Mouse (Mus musculus) layer of hippocampus, postnatal 36 days (tissue): ENCODE data around the gene Adgrg7. TPM values are rescaled to one million over a fixed set of nuclear protein-coding genes. Genes with fewer than 3 reads are reported as not detected.

ENCODE experiments used
- DNase-seq, 2 experiments: peaks; one replicate each; pipeline ENCODE4 v3.0.0; 2022
- total RNA-seq, 2 experiments: library from RNA; stranded (reverse); gene quantifications; 2 replicates each; pipeline ENCODE4 v1.2.3; 2021

Gene Adgrg7
- not detected for total RNA-seq

DNA sequence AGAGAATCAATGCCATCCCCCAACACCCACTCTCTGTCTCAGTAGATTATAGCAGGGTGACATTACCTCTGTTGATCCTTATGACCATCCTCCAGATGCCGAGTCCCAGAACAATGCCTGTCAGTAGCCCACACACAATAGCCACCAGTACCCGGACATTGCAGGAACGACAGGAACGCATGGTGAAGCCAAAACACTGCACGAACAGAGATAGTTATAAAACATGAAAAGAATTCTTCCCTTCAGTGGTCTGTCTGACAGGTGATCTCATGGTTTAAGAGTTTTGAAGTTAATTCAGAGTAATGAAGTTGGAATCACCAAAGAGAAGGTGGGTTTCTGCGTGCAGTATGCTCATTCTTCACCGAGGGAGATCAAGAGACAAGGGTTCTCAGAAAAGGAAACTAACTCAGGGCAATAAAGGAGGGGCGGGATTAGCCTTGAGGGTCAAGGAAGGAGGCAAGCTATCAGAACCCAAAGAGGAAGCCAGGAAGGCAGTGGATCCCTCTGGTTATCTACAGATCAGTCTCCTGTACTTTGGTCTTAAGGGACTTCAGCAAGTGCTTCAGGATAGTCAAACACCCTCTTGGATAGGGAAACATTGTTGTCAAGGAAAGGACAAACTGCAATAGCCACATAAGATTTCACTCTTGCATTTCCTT, at the start of gene Adgrg7:
Gene Adgrg7, minus strand, starts transcription at position 375 of the 659 bp plus-strand sequence.
- no peak for DNase-seq

DNA sequence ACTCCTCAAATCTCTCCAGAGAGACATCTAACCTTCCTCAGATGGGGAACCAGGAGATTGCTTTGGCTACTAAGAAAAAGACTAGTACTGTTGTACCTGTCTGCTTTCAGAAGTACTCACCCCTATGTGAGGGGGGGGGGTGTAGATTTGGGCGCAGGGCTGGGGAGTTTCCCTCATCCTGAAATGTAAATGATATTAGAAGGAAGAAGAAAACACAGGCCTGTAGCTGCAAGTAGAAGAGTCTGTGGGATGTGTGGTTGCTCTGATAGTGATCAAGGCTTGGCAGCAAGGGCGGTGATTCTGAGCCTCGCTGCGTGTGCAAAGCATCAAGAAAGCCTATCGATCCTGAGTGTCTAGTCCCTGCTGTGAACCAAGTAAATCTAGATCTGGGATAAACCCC, 47.3 kb upstream of the Adgrg7 start:
- no peak for DNase-seq

- no peak for DNase-seq
Measured at GRCm38 (mm10) chr16:56833312-56833711, 37.7 kb upstream of the Adgrg7 start.

- DNase-seq: no peak
Measured at GRCm38 (mm10) chr16:56831986-56832385, 36.3 kb upstream of the Adgrg7 start.

GRCm38 (mm10) chr16:56801370-56802109, 5.9 kb upstream of the Adgrg7 start:
- DNase-seq: no peak

DNA sequence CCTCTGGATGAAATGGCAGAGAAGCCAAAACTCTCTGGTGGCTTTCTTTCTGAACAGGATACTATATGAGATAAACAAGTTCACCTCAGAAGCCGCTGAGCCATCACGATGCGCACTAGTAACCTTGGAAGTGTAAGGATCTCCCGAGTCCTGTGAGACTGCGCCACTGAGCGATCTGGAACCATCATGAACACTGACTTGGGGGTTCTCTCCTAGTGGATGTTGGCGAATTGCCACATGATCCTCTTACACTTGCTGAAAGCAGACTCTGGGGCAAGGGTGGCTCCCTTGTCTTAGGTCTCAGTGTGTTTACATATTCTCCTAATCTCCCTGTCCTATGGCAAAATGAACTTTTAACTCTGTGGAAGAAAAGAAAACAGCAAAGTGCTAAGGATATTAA, 5.3 kb upstream of the Adgrg7 start:
- DNase-seq: no peak

GRCm38 (mm10) chr16:56800469-56800868, 4.8 kb upstream of the Adgrg7 start:
- no peak for DNase-seq

GRCm38 (mm10) chr16:56799541-56800029, 3.9 kb upstream of the Adgrg7 start:
- DNase-seq: no peak

DNA sequence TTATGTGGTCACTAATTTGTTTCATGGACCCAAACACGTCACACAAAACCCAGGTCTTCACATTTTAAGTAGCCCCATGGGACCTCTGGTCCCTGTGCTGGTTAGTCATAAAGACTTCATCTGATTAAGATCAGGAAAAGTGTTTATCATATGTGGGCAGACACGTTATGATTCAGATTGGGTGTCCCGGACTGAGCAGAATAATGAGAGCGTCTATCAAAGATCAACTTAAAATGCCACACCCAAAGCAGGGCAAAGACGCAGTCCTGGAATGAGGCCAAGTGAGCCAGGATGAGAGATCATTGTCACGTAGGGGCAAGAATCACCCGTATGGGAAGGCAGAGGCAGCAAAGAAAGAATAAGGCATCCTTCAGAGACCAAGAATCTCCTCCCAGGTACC, 3.2 kb upstream of the Adgrg7 start:
- no peak for DNase-seq

GRCm38 (mm10) chr16:56794383-56795144, 1.1 kb downstream of the Adgrg7 start:
- DNase-seq: no peak

DNA sequence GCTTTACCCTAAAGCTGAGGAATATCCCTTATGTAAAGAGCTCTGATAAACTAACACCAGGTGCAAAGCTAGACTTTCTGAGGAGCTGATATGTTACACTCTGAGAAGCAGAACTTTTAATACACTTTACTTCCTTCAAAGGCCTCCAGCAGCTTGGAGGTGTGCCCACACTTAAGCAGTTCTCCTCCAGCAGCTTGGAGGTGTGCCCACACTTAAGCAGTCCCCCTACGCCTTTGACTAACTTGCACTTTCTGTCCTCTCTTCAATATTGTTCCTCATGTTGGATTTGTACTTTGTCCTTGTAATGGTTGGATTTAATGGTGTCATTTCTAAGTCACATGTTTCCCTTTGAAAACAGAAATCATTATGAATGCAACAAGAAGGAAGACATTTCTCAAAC, 1.9 kb downstream of the Adgrg7 start:
- no peak for DNase-seq

DNA sequence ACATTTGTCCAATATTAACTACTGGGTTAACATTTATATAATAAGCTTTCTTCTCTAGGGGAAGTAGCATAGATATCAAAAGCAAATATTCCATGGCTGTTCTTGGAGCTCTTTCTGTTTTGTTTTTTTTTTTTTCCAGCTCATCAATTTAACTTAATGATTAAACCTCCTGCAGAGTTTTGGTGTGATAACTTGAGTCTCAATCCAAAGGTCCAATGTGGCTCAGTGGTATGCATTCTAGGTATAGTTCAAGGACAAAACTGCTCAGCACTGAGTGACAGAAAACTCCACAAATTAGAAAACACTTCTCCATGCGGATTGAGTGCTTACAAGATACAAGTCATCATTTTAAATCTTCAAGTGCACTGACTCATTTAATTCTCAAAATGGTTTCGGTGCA, 9.7 kb downstream of the Adgrg7 start:
- DNase-seq: no peak

DNA sequence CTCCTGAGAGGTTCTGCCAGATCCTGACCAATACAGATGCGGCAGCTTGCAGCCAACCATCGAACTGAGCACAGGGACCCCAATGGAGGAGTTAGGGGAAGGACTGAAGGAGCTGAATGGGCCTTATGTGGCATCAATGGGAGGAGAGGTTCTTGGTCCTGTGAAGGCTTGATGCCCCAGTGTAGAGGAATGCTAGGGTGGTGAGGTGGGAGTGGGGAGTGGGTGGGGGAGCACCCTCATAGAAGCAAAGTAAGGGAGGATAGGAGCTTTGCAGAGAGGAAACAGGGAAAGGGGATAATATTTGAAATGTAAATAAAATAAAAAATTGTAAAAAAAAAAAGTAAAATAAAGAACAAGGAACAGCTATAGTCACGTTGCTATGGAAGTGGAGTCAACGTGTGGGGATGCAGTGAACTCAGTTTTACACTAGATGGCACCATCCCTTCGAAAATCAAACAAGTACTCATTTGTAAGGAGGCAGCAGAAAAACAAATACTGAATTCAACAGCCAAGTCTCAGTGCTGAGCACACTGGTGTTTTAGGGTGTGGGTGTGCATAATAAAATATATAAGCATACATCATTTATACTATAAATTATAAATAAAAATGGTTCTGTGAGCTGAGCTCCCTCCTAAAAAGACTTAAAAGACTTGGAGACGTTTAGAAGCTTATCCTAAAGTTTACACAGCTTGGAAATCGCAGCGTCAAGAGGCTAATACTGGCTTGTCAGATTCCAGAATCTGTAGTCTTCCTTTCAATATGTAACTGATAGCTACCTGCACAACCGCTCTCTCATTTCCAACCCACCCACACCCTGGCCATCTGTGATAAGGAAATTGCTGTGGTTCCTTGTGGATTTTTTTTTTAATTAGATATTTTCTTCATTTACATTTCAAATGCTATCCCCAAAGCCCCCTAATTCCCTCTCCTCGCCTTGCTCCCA, 24.2 kb downstream of the Adgrg7 start:
- DNase-seq: peak; percentile 20 to 25

DNA sequence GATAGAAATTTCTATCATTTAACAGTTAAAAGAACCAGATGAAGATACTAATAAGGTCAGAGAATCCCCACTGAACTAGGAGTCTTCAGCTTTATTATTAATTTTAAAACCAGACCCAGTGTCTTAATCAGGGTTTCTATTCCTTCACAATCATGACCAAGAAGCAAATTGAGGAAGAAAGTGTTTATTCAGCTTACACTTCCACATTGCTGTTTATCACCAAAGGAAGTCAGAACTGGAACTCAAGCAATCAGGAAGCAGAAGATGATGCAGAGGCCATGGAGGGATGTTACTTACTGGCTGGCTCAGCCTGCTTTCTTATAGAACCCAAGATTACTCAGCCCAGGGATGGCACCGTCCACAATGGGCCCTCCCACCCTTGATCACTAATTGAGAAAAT, 66.6 kb downstream of the Adgrg7 start:
- DNase-seq: no peak

- no peak for DNase-seq
Measured at GRCm38 (mm10) chr16:56724927-56725326, 70.7 kb downstream of the Adgrg7 start.

GRCm38 (mm10) chr16:56722357-56722756, 73.3 kb downstream of the Adgrg7 start:
- DNase-seq: no peak

DNA sequence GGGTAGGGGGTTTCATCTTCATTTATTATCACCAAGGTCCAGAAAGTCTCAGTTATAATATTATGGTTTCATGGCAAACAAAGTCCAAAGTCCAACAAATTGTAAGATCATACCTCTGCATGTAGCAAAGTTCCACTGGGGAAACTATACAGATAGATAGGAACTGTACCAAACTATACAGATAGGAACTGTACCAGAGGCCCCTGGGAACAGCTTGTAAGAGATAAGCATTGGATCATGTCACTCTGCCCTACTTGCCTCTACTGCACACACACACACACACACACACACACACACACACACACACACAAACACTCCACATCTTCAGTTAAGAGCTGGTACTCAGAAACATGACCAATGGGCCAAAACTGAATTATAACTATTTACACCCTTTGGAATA, 76.6 kb downstream of the Adgrg7 start:
- DNase-seq: no peak

- peak; percentile 98 for DNase-seq
Measured at GRCm38 (mm10) chr16:56717224-56718200, 78.1 kb downstream of the Adgrg7 start, which contains the start of gene Tfg. Gene Tfg (minus strand): TSS chr16:56717450.

DNA sequence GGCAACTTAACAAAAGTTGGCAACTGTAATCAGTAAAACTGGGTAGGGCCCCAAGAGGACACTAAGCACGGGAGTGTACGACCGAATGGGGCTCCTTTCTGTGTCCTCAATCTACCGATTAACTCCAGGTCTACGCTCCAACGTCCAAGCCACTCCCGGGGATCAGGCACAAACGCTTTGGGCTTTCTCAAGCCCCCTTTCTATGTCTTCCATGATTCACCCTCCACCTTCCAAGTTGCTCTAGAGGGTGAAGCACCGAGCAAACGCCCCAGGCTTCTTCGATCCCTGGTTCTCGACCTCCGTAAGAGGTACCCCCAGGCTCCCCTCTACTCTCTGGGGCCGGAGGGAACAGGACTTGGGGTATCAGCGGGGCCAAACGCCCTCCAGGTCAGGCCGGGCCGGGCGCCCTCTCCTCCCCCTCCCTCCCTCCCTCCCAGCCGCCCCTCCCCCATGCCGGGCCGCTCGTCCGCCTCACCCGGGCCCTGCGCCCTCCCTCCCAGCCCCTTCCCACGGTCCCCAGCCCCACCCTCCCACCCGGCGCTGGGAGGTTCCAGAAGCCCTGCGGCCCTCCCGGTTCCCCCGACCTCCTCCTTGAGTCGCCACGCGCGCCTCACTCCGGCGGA, 79.0 kb downstream of the Adgrg7 start:
- DNase-seq: peak; percentile 16 to 17

DNA sequence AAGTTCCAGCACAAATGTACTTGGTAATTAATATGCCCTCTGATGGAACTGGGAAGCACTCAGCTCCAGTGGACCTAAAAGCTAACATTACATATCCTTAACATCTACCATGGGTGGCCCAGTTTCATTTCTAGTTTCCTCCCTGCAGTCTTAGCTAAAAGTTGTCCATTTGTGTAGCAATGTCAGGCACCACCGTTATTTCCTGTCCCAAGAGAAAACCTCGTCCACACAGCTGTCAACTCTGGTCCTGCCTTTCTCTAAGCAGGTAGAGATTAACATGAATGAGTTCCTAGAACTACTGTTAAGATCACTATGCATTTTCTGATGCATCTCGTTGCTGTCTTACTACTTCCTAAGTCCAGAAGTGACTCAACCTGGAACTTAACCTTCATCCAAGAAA, 80.0 kb downstream of the Adgrg7 start:
- no peak for DNase-seq
